Mouse (Mus musculus): ENCODE results near the gene Sept12.

The Sept12 gene

DNA sequence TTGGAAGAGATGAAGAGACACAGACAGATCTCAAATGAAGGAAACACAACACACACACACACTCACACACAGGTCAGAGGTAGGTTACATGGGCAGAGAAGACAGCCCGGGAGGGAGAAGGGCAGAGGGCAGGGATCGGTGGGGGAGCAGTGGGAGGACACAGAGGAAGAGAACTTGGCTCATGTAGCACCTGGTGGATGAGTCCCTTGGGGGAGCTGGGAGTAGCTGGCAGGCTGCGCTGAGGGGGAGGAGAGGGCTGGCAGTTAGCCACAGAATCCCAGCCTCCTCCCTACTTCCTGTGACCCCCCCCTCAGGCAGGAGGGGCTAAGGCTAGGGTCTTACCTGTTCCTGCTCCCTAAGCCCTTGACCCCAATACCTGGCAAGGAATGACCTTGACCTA lies at the start of gene Sept12:
Gene Sept12 (minus strand): TSS at position 300 of the 400 bp plus-strand sequence.
- DNase-seq (ENCODE audit: low spot score in 2 of 2): no peak

DNA sequence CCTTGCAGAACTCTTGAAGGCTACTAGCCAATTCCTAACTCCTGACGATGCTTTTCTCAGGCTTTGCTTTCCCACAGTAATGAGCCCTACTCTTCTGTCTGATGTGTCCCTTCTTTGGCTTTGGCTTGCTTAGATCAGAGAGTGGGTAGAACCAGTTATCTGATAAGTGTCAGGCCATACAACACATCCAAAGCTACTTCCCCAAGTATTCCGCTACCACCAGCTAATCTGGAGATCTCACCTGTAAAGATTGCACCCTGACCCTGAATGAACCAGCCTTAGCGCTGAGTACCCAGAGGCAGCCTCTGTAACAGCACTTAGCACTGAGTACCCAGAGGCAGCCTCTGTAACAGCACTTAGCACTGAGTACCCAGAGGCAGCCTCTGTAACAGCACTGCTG lies 47.7 kb upstream of the Sept12 start:
- DNase-seq (ENCODE audit: low spot score in 2 of 2): no peak

DNA sequence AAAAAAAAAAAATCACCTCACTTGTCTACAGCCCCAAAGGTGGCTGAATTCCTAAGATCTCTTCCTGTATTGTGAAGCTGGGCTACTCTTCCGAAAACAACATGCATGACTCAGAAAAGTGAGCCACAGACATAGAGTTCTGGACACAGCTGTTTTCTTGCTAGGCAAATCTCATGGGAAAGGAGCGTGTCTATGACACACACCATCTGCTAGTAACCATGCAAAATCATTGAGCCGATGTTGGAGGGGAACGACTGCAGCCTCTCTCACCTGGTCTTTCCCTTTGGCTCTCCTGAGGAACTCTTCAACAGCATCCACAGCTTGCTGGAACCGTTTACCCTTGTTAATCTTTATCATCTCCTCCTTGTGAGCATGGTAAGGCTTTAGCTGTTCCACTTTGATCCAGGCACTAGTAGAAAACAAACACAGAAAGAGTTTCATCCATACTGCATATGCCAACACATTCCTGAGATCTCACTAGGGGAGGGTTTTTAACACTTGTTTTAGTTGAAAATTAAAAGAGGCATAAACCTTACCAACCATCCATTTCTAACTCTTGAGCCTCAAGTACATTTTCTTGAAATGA lies 39.1 kb upstream of the Sept12 start:
- DNase-seq (ENCODE audit: low spot score in 2 of 2): no peak

DNA sequence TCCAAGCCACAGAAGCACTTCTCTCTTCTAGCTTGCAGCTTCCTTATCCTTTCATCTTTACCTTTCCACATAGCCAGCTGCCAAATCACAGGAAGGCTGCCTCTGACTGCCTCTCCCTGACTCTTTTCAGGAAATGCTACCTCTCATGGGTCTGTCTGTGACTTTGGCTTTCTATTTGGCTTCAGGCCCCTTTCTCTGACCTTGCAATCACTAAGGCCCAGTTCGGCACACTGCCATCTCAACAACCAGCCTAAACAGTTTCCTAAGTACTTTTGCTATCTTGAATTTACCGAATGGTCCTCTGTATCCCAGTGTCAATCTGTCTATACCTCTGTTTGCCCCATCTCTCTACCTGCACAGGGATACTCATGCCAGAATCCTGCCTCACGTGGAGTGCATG lies 37.9 kb upstream of the Sept12 start:
- no peak for DNase-seq (ENCODE audit: low spot score in 2 of 2)

DNA sequence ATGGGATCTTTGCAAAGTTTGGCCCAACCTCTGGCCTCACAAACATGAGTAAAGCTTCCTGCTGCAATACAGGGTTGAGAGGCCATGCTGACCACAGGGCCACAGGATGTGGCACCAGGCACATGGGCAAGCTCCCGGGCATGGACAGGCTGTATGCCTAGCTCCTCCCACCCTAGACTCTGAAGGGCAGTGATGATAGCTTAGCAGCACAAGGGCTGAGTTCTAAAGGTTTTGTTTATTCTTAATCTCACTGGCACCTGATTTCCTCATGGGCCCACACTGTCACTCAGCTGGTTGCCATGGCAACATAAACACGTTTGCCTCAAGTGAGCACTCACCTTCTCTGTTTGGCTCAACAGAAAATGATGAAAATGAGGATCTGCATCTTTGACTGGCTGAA lies 32.2 kb upstream of the Sept12 start:
- DNase-seq (ENCODE audit: low spot score in 2 of 2): no peak

DNA sequence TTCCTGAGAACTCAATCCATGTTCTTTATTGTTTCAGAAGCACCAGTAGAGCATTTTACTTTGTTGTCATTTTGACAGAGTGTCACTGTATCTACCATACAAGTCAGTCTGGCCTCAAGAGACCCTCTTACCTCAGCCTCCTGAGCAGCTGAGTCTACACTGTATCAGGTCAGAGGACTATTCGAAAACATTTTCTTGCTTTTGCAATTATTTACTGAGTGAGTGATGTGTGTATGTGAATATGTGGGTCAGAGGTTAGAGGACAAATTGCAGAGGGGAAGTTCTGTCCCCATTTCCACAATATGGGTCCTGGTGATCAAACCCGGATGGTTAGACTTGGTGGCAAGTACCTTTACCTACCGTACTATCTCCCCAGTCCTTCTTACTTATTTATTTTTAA lies 26.4 kb upstream of the Sept12 start:
- DNase-seq (ENCODE audit: low spot score in 2 of 2): no peak

DNA sequence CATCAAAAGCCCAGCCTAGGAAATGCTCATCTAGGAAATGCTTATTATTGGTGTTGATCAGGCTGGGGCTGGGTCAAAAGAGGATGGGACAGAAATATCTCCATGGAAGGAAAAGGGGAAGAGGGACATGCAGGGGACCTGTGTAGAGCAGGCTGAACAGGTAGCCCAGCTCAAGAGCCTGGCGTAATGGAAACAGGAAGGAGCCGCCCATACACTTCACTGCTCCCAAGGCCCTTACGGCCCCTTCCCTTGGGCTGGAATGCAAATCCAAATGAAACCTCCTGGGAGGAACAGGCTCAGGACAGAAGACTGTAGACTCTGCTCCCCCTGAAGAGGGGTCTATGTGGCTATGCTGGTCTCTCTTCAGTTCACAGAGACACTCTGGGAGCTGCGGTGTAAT lies 16.9 kb upstream of the Sept12 start:
- DNase-seq (ENCODE audit: low spot score in 2 of 2): no peak

DNA sequence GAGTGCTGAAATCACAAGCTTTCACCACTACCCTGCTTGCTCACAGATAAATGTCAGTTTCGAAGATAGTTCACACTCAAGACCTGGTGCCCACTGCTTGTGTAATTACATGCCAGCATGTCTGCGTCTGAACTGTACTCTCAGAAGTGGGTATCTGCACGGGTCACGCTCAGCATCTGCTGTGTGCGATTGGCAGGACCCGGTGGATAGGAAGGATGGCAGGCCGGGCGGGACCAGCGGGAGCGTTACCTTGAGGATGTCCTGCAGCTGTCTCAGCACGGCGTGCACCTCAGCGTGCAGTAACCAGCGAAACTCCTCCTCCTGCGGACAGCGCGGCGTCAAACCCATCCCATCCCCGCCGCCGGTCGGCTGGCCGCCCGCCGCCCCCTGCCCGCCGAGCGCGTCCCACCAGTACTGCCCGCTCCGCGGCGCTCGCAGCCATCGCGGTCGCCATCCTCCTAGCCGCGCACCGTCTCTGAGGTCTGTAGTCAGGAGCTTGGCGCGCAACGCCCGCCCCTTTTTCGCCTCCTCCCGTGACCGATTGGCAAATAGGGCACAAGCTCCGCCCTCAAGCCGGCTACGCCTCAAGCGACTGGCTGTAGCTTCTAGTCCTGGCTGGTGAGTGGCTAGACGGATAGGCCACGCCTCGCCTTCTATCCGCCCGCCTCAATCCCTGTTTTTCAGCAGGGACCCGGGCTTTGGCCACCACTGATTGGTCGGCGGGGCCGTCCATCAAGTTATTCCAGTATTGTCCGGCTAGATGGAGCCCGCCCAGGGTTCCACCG lies 15.6 kb upstream of the Sept12 start, which contains the start of gene Rogdi:
Gene Rogdi (minus strand): TSS at position 500 of the 785 bp plus-strand sequence.
- DNase-seq (ENCODE audit: low spot score in 2 of 2): peak; percentile 97

DNA sequence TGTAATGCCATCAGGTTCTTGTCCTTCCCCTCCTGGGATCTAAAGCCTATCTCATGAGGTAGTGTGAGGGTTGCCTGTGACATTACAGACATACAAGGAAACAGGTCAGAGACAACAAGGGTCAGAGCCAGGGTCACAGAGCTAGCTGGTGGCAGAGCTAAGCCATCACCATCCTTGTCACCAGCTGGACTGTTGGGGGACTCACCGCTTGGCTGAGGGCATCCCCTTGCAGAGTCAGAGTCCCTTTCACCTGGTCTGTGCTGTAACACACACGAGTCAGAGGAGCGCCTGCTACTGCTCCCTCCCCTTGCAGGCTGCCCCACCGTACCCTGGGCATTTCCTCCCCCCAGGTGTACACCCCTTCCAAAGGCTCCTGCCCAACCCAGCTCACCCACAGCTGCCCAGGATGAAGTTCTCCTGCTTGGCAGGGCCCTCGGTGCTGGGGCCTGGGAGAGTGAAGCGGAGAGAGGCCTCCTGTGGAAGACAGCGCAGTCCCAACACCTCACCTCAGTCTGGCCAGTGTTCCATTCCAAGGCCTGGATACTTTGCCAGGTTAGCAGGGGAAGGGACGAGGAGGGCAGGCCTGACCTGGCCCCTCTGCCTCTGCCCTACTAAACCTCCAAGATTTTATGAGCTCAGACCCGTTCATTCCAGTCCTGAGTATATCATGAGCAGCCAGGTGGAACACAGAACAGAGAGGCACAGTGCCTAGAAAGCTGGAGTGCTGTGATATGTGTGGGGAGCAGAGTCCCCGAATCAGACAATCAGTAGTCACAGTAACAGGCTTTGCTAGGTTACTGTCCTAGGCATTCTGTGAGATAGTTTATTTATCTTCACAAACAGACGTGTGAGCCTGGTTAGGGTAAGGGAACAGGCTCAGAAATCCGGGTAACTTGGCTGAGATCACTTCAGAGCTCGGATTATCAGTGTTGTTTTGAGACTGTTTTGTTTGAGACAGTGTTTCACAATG lies 14.7 kb upstream of the Sept12 start:
- DNase-seq (ENCODE audit: low spot score in 2 of 2): no peak

DNA sequence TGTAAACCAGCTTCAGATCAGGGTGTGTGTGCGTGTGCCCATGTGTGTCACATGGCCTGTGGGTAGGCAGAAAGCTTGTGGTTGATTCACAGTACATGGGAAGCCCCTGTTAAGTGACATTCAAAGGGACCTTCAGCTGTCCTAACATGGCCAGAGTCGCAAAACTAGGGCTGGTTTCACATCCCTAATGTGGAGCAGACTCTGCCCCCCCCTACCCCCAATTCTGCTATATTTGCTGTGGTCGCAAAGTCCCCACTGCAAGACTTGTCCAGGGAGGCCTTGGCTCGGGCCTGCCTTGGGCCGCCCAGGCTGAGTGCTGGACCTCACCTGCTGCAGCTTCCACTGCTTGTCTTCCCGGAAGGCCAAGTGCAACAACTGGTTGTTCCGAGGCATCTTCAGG lies 13.6 kb upstream of the Sept12 start:
- DNase-seq (ENCODE audit: low spot score in 2 of 2): no peak

DNA sequence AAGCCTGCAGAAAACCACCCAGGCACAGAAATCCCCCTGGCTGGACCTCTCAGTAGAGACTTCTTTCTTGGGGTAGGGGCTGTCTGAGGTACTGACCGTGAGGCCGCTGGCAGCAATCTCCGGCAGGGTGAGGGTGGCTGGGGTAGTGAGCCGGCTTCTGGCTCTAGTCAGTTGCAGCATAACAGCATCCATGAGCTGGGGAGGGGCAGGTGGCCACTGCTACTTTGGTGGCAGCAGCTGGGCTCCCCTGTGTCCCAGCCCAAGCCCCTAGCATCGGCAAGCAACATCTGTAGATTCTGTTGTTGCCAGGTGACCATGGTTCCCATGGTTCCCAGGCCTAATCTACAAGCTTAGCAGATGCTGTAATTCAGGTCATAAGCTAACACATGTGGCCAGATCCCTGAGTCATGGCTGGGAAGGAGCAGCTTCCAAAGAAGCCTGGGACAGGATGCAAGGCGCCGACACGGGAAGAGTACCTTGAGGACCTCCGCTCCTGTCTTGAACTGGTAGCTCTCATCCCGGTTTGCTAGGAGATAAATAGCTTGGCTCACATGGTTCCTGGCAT lies 12.8 kb upstream of the Sept12 start:
- DNase-seq (ENCODE audit: low spot score in 2 of 2): no peak

DNA sequence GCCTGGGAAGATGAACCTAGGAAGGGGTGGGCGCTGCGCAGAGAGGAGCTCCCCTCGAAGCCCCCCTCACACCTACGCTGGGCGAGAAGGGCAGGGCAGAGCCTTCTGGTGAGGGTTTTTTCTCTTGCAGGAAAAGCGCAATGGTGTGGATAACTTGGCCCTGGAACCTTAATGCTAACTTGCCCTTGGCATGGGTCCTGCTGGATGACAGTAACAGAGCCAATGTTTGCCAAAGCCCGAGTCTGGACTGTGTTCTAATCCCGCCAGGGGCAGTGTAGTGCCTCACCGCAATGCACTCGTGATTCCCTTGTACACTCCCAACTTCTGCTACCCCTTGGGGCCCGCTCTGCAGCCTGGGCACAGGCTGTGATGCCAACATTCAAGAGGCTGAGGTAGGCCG lies 10.4 kb upstream of the Sept12 start:
- no peak for DNase-seq (ENCODE audit: low spot score in 2 of 2)

DNA sequence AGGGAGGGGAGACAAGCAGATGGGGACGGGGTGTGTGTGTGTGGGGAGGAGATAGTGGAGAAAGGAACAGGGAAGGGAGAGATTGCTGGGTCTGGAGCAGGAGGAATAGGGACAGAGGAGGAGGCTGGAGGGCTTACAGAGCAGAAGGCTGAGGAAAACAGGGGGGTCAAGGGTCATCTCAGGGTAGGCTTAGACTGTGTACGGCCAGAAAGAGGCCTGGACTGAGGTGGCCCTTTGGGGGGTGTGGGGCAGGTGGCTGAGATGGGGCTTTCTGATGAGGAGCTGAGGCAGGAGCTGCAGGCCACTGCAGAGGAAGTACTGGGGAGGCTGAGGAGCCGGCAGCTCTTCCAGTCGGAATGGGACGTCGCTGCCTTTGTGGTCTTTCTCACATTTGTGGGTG lies 9.8 kb upstream of the Sept12 start:
- no peak for DNase-seq (ENCODE audit: low spot score in 2 of 2)

DNA sequence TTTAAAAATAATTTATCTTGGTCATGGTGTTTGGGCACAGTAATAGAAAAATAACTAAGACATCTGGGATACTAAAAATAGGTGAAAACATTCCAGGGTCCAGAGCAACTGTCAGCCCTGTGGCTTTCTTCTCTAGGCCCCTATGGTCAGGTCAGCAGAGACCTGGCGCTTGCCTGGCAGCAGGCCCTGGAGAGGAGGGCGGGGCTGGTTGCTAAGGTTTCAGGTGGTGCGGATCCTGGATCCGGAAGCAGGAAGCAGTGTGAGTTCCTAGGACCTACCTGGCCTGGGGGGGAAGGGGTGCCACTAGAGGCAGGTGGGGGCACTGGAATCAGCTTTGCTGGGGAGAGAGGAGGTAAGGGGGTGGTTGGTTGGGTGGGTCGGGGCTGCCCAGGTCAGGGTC lies 9.4 kb upstream of the Sept12 start, which contains the start of gene Smim22:
Gene Smim22 (plus strand): TSS at position 222 of the 400 bp plus-strand sequence.
- no peak for DNase-seq (ENCODE audit: low spot score in 2 of 2)

DNA sequence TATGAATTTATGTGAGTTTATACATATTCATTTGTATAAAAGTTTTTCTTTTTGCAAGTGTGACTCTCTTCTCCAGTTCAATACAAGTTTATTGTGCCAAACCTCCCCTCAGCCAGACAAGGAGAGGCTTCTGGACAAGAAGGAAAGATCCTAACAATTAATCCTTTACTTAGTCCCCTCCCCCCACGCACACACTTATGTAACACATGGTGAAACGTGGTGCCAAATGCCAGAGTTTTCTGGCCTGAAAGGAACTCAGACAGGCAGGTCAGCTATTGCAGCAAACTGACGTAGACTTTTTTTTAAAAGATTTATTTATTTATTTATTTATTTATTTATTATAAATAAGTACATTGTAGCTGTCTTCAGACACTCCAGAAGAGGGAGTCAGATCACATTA lies 3.0 kb upstream of the Sept12 start:
- no peak for DNase-seq (ENCODE audit: low spot score in 2 of 2)

DNA sequence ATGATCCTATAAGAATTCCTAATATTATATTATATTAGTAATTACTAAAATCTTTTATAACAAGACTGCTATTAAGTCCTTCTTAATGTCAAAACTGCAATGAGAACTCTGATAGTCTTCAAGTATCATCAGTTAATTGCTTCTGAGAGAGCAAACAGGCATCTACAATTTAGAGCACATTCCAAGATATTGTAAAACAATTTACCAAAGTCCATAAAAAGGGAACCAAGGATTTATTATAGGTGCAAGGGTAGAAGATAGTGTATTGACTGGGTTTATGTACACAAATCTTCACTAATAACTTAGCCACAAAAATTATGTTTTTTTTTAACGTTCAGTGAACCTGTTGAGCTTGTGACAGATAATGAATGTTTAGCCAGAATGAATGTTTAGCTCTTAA lies 1.3 kb upstream of the Sept12 start:
- DNase-seq (ENCODE audit: low spot score in 2 of 2): no peak

DNA sequence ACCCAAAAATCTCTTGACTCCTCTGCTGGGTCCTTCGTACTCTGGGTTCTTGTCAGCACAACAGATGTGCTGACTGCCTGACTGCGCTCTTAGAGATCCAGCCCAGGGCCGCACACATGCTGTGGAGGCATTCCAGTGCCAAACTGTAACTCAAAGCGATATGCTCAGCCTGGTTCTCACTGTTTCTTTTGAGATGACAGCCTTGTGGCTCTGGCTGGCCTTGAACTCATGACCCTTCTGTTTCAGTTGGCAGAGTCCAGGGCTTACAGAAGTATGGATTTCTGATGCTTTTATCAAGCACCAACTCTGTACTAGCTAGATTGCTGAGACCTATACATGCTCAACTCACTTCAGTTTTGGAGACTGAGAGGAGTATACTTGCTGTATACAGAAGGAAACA lies 4.4 kb downstream of the Sept12 start:
- DNase-seq (ENCODE audit: low spot score in 2 of 2): no peak

DNA sequence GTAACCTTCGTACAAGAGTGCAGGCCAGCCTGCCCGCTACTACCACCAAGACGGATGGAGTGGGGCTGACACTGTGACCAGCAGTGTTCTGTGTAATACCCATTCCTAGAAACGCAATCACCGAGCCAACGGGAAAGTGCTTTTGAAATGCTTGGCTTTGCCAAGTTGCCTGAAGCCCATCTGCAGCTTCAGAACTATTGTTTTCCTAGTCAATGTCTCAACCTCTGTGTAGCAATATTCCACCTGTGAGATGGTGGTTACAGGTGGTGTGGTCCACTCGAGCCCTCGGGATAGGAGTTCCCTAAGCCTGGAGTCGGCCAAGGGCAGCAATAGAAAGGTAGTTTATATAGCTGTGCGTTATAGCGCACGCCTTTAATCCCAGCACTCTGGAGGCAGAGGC lies 12.9 kb downstream of the Sept12 start:
- no peak for DNase-seq (ENCODE audit: low spot score in 2 of 2)

DNA sequence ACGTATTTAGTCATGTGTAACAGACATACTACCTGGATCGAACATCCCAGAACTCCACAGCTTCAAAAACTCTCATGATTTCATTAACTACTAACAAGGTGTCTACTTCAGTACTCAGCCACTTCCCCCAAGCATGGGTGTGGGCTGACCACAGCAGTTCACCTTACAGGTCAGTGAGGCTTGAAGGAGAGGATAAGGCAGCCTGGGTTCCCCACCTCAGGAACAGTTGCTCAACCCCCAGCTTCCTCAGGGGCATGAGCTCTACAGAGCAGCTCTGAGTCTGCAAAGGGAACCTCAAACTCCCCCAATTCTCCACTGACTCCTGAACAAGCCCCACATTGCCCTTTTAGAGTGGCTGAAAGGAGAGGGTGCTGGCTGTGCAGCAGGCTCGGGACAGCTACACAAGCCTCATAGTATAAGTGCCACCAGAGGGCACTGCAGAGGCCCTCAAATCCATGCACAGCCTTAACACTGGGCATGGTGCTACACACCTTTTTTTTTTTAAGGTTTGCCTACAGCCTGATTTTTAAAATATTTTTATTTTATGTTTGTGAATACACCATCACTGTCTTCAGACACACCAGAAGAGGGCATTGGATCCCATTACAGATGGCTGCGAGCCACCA lies 17.8 kb downstream of the Sept12 start:
- no peak for DNase-seq (ENCODE audit: low spot score in 2 of 2)

DNA sequence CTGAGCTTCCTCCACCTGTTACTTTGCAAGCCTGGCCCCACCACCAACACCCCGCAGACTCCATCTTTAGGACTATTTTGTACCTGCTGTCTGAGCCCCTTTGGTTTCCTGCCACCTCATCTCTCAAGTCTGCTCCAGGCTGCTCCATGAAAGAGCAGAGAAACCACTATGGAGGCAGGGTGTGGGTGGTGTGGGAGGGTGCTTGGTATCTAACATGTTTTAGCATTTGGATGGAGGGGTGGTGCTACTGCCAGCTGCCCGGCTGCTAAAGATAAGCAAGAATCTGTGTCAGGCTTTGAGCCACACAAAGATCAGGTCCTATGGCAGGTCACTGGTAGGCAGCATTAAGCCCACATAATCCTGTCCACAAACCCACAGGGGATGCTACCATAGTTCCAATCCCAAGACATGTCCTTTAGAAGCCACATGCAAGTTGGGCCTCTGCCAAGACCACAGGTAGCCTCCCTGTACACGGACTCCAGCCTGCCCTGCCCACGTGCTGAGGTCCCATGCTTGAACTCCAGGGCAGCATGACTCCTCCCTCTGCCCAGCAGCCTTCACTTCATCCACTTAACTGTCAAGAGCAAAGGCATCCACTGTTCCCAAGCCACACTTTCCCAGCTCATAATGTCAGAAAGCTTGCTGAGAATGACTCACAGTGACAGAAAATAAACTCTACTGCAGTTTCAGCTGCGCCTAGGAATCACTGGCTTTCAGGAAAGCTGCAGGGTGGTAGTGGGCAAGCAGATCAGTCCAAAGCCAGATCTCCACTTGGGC lies 19.2 kb downstream of the Sept12 start:
- no peak for DNase-seq (ENCODE audit: low spot score in 2 of 2)

DNA sequence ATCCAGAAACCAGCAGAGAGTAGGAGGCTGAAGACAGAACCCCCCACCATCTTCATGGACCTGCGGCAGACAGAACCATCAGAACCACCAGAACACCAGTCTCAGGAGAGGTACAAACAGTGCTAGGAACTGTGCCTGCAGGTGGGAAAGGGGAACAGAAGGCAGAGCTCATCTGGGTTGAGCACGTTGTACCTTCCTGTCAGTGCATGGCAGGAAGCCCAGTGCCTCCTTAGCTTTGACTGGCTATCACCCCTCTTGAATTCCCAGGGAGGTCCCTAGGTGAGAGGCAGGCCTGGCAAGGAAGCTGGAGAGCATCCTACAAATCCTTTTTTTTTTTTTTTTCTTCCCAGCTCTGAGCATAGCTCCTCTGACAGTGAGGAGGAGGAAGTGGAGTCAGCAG lies 21.5 kb downstream of the Sept12 start:
- no peak for DNase-seq (ENCODE audit: low spot score in 2 of 2)

Data from urinary bladder, postnatal 4 days (tissue).